Mouse (Mus musculus): ENCODE measurements around the gene Rabgef1. TPM values are rescaled to one million over a fixed set of nuclear protein-coding genes. Genes with fewer than 3 reads are reported as not detected.

Gene Rabgef1
- polyA plus RNA-seq, 1 experiment from 2014 or later = 34.5 TPM

DNA sequence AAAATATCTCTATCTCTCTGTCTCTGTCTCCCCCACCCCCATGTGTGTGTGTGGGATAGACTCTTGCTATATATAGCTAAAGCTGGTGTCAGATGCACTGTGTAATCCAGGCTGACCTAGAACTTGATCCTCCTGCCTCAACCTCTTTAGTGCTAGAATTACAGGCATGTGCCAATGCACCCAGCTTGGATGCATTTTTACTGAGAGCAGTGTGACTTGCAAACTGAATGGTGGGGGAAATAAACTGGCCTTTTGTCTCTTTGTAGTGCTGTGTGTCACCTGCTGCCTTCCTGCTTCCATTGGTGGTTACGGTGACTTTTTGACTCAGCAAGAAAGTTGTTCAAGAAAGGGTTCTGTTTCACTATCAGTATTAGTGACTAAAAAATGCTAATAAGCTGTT is 24.7 kb downstream of the Rabgef1 start:
- Histone ChIP-seq H3K4me2 (no peak overlapping the region), H3K27me3 (replicated peaks) (no peaks in the 10 kb centered on the region), H3K4me3 (no peak overlapping the region), H3K9me3 (replicated peaks) (no peaks in the 10 kb centered on the region), H3K36me3 (peaks cover 95% of the 10 kb centered on the region), H3K9ac (no peak overlapping the region), H3K4me1 (peaks cover 15% of the 10 kb centered on the region), H3K27ac (no peak overlapping the region)
- WGBS (ENCODE audit: insufficient replicate concordance) = 80% methylated on average over 1 of the region's 1 CpGs
- ATAC-seq = no peak

DNA sequence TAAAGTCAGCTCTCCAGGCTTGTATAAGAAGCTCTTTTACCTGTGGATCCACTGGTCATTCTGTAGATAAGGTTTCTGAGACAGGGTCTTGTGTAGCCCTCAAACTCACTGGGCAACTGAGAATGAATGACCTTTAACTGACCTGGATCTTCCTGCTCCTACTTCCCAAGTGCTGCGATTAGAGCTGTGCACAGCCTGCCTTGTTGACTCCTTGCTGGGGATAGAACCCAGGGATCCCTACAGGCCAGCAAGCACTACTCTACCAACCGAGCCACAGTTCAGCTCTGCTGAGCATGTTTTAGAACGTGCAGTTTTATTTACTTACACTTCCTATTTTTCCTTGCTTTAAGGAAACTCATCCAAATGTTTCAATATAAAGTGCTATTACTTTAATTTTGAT is 25.9 kb downstream of the Rabgef1 start:
- no peak overlapping the region for H3K4me3 ChIP-seq
- no peaks in the 10 kb centered on the region for H3K9me3 ChIP-seq (replicated peaks)
- H3K27me3 ChIP-seq (replicated peaks) = no peaks in the 10 kb centered on the region
- no peak for ATAC-seq
- H3K36me3 ChIP-seq = peaks cover 94% of the 10 kb centered on the region
- no peak overlapping the region for H3K9ac ChIP-seq
- peaks cover 15% of the 10 kb centered on the region for H3K4me1 ChIP-seq
- WGBS (ENCODE audit: insufficient replicate concordance) = 83% methylated on average over 3 of the region's 3 CpGs
- no peak overlapping the region for H3K4me2 ChIP-seq
- H3K27ac ChIP-seq = no peak overlapping the region

DNA sequence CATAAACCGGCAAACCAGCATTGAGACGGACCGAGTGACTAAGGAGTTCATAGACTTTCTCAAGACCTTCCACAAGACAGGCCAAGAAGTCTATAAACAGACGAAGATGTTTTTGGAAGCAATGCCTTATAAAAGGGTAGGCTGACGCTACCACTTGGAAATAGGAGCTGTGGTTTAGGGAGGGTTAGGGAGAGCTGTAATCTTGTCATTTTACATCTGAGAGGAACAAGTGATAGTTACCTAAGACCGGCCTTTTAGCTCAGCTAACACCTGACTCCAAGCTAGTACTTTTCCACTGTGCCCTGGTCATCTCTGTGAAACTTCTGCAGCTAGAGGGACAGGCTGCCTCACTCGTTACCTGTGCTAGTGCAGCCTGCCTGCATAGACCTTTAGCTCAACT is 26.4 kb downstream of the Rabgef1 start:
- no peak for ATAC-seq
- H3K36me3 ChIP-seq = peaks cover 94% of the 10 kb centered on the region
- no peaks in the 10 kb centered on the region for H3K27me3 ChIP-seq (replicated peaks)
- H3K4me1 ChIP-seq = peaks cover 15% of the 10 kb centered on the region
- no peak overlapping the region for H3K4me3 ChIP-seq
- H3K27ac ChIP-seq = no peak overlapping the region
- no peak overlapping the region for H3K9ac ChIP-seq
- 87% methylated on average over 7 of the region's 7 CpGs for WGBS (ENCODE audit: insufficient replicate concordance)
- H3K9me3 ChIP-seq (replicated peaks) = no peaks in the 10 kb centered on the region
- H3K4me2 ChIP-seq = no peak overlapping the region

DNA sequence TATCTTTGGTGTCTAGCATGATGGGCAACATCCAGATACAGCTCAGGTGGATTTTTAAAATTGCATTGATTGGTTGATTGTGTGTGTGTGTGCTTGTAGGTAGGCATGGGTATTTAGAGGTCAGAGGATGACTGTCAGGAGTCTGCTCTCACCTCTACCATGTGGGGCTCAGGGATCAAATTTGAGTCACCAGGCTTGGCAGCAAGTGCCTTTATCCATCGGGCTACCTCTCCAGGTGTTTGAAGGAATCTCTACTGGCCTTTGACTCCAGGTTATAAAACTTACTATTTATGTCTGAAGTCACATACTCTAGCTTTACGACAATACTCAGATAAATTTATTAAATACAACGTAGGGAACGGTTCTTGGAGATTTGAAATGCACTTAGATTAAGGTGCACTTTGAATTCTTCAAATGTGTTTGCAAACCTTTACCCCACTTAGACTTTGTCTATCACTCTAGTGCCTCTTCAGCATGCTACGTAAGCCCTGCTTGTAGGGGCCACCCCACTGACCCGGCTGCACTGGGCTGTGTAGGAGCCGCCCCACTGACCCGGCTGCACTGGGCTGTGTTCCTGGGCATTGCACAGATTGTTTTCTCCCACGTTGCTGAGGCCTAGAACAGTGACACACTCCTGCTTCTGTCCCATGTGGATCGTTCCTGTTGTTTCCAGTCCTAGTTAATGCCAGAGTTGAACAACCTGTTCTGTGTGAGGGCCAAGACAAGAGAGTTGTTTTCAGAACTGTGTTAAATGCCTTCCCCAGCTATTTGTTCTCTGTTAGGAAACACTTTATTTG is 28.8 kb downstream of the Rabgef1 start:
- ATAC-seq = no peak
- H3K4me2 ChIP-seq = no peak overlapping the region
- H3K27ac ChIP-seq = no peak overlapping the region
- H3K4me3 ChIP-seq = no peak overlapping the region
- 88% methylated on average over 10 of the region's 10 CpGs for WGBS (ENCODE audit: insufficient replicate concordance)
- peaks cover 91% of the 10 kb centered on the region for H3K36me3 ChIP-seq
- no peaks in the 10 kb centered on the region for H3K9me3 ChIP-seq (replicated peaks)
- no peaks in the 10 kb centered on the region for H3K27me3 ChIP-seq (replicated peaks)
- H3K9ac ChIP-seq = no peak overlapping the region
- peaks cover 15% of the 10 kb centered on the region for H3K4me1 ChIP-seq

DNA sequence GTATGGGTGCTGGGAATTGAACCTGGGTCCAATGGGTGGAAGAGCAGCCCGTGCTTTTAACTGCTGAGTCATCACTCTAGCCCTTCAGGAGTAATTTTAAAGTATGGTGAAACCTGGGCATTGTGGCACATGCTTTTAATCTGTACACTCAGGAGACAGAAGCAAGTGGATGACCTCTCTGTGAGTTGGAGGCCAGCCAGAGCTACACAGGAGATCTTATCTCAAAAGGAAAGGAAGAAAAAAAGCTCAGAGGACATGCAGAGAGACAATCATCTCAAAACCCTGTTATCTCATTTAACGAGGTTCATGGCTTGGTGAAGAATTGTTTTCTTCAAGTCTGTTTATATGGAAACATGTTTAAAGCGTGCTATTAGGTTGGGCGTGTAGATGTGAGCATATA is 32.4 kb downstream of the Rabgef1 start:
- Histone ChIP-seq H3K9ac (no peak overlapping the region), H3K36me3 (peaks cover 92% of the 10 kb centered on the region), H3K9me3 (replicated peaks) (no peaks in the 10 kb centered on the region), H3K4me3 (no peak overlapping the region), H3K4me2 (no peak overlapping the region), H3K27ac (0 out of 2 replicates have a peak overlapping the region, but pooled peaks have one; percentile 48), H3K27me3 (replicated peaks) (no peaks in the 10 kb centered on the region), H3K4me1 (peaks cover 8% of the 10 kb centered on the region; the same call in 1 of the 2 replicates)
- no peak for ATAC-seq
- WGBS (ENCODE audit: insufficient replicate concordance) = 65% methylated on average over 4 of the region's 4 CpGs

DNA sequence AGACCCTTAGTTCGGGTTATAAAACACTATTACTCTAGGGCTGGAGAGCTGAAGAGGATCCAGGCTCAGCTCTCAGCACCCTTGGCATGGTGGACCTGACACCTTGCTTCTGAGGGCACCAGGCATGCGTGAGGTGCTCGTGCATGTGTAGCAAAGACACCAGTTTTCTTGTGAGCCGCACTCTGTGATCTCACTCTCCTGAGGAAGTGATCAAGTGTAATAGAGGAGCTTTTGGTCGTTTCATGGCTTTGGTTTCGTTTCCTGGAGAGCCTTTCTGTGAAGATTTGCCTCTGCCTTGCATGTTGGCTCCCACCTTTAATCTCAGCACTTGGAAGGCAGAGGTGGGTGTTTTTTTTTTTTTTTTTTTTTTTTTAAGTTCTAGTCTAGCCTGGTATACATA is 33.0 kb downstream of the Rabgef1 start:
- Histone ChIP-seq H3K36me3 (peaks cover 92% of the 10 kb centered on the region), H3K9ac (no peak overlapping the region), H3K4me1 (peaks cover 8% of the 10 kb centered on the region; the same call in 1 of the 2 replicates), H3K9me3 (replicated peaks) (no peaks in the 10 kb centered on the region), H3K4me3 (no peak overlapping the region), H3K4me2 (no peak overlapping the region), H3K27me3 (replicated peaks) (no peaks in the 10 kb centered on the region), H3K27ac (no peak overlapping the region)
- no peak for ATAC-seq
- 76% methylated on average over 6 of the region's 6 CpGs for WGBS (ENCODE audit: insufficient replicate concordance)

DNA sequence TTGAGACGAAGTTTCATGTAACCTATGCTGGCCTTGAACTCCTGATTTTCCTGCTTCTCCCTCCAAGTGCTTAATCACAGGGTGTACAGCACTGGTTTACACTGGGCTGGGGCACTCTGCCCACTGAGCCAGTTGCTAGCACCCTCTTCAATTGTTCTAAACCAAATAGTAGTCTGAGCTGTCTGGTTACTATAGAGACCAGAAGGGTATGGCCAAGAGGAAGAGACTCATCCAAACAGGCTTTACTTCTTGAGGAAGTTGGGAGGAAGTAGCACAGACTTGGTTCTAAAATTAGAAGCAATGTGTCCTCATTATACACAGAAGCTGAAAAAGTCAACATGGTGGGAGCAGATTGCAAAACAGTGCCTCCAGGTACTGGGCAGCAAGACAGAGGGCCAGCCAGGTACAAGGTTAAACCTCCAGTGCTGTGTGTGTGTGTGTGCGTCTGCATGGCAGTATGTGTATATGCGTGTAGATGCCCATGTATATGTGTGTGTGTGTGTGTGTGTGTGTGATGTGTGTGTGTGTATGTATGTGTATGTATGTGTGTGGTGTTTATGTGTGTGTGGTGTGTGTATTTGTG is 33.9 kb downstream of the Rabgef1 start:
- 77% methylated on average over 3 of the region's 3 CpGs for WGBS (ENCODE audit: insufficient replicate concordance)
- no peak overlapping the region for H3K9ac ChIP-seq

DNA sequence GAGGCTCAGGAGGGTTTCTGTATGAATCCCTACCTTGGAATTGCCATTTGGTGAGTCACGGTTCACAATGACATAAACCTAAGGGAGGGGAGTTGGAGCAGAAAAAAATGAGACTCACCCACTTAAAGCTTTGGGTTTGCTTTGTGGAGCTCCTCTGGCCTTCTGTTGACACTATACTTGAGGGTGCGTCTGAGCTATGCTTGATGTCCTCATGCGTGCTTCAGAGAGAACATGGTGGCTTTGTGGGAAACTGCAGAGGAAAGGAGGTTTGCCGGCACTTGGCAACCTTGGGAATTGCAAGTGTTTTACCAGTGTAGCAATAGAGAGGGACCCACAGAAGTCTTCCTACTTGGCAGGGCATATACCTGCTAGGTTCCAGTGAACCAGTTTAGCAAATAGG is 35.7 kb downstream of the Rabgef1 start:
- Histone ChIP-seq H3K4me1 (peaks cover 8% of the 10 kb centered on the region; the same call in 1 of the 2 replicates), H3K36me3 (peaks cover 95% of the 10 kb centered on the region), H3K9ac (no peak overlapping the region), H3K27ac (no peak overlapping the region), H3K4me2 (no peak overlapping the region), H3K27me3 (replicated peaks) (no peaks in the 10 kb centered on the region), H3K9me3 (replicated peaks) (no peaks in the 10 kb centered on the region), H3K4me3 (no peak overlapping the region)
- 86% methylated on average over 4 of the region's 4 CpGs for WGBS (ENCODE audit: insufficient replicate concordance)
- no peak for ATAC-seq

More for the DNA sequence above, 33.9 kb downstream of the Rabgef1 start:
- H3K27ac ChIP-seq = no peak overlapping the region
- peaks cover 8% of the 10 kb centered on the region; the same call in 1 of the 2 replicates for H3K4me1 ChIP-seq
- no peaks in the 10 kb centered on the region for H3K9me3 ChIP-seq (replicated peaks)
- H3K36me3 ChIP-seq = peaks cover 92% of the 10 kb centered on the region
- no peaks in the 10 kb centered on the region for H3K27me3 ChIP-seq (replicated peaks)
- no peak overlapping the region for H3K4me2 ChIP-seq
- 0 out of 2 replicates have a peak, but pooled peaks have one; percentile 46 for ATAC-seq
- H3K4me3 ChIP-seq = no peak overlapping the region

DNA sequence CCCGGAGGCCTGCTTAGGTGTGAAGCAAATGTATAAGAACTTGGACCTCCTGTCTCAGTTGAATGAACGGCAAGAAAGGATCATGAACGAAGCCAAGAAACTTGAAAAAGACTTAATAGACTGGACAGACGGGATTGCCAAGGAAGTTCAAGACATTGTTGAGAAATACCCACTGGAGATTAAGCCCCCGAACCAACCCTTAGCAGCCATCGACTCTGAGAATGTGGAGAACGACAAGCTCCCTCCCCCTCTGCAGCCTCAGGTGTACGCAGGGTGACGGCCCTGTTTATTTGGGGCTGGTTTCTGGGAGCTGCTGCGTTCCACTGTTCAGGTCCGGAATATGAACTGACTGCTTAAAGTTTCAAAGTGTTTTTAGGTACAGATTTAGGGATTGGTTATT is 41.4 kb downstream of the Rabgef1 start:
- no peaks in the 10 kb centered on the region for H3K4me1 ChIP-seq
- 88% methylated on average over 11 of the region's 11 CpGs for WGBS (ENCODE audit: insufficient replicate concordance)
- no peaks in the 10 kb centered on the region for H3K27me3 ChIP-seq (replicated peaks)
- ATAC-seq = no peak
- H3K9me3 ChIP-seq (replicated peaks) = no peaks in the 10 kb centered on the region
- no peak overlapping the region for H3K4me2 ChIP-seq
- H3K9ac ChIP-seq = no peak overlapping the region
- H3K4me3 ChIP-seq = no peak overlapping the region
- peaks cover 71% of the 10 kb centered on the region for H3K36me3 ChIP-seq
- no peak overlapping the region for H3K27ac ChIP-seq

DNA sequence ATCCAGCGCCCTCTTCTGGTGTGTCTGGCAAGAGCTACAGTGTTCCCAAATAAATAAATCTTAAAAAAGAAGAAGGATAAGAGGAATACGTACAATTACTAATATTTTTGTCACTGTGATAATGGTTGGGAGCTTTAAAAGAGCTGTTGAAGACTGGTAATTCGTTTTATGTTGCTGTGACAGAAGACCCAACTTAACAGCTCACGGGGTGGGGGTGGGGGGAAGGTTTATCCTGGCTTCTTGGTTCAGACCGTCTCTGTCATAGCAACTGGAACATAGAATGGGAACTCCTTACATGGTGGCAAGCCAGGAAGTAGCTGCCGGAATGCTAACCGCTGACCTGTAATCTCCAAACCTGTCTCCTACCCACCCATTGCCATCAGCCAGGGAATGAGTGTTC is 45.2 kb downstream of the Rabgef1 start, which contains the start of gene Tmem248:
Gene Tmem248, plus strand, starts transcription at position 301 of the 400 bp plus-strand sequence.
- Histone ChIP-seq H3K36me3 (peaks cover 33% of the 10 kb centered on the region), H3K4me3 (no peak within 1 kb of the TSS), H3K9me3 (replicated peaks) (no peaks in the 10 kb centered on the region), H3K9ac (no peak within 1 kb of the TSS), H3K27ac (no peak within 1 kb of the TSS), H3K4me2 (no peak within 1 kb of the TSS), H3K27me3 (replicated peaks) (no peaks in the 10 kb centered on the region), H3K4me1 (peaks cover 10% of the 10 kb centered on the region)
- 75% methylated on average over 7 of the region's 7 CpGs for WGBS (ENCODE audit: insufficient replicate concordance)
- ATAC-seq = no peak

DNA sequence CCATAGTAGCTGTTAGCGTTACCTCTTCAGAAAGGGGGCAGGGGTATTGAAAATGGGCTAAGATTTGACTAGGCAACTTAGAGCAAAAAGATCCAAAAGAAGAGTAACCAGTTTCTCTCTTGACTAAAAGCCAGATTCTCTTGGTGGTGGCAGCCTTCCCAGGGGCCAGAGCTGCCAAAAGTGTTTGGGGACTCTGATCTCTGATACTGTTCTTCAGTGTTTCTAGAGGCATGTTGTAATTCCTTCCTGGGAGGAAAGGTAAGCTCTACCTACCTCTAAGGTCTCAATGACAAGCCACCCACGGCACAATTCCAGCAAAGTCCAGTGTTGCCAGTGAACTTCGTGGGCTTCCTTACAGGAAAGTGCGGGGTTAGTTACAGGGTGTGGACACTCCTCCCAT is 45.8 kb downstream of the Rabgef1 start:
- Histone ChIP-seq H3K9me3 (replicated peaks) (no peaks in the 10 kb centered on the region), H3K36me3 (peaks cover 26% of the 10 kb centered on the region), H3K4me1 (peaks cover 10% of the 10 kb centered on the region), H3K27ac (no peak overlapping the region), H3K27me3 (replicated peaks) (no peaks in the 10 kb centered on the region), H3K9ac (no peak overlapping the region), H3K4me2 (no peak overlapping the region), H3K4me3 (no peak overlapping the region)
- 86% methylated on average over 4 of the region's 4 CpGs for WGBS (ENCODE audit: insufficient replicate concordance)
- no peak for ATAC-seq

DNA sequence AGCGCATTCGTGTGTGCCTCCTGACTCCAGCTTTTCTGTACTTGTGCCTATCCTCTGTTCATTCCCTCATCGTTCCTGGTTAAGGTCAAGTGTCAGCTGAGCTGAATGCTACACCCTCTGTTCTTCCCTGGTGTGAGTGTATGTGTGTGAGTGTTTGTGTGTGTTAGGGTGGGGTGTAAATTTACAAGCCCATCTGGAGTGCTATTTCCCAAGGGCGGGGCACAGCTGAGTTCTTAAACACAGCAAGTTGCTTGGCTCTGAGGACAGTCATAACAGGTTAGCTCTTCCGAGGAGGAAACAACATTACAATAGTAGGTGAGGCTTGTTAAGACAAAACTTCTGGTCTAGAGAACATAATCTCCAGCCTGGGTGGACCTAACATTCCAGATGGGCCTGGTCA is 46.7 kb downstream of the Rabgef1 start:
- no peak overlapping the region for H3K4me2 ChIP-seq
- no peaks in the 10 kb centered on the region for H3K9me3 ChIP-seq (replicated peaks)
- H3K9ac ChIP-seq = no peak overlapping the region
- H3K4me1 ChIP-seq = peaks cover 17% of the 10 kb centered on the region
- no peak overlapping the region for H3K27ac ChIP-seq
- H3K4me3 ChIP-seq = no peak overlapping the region
- H3K36me3 ChIP-seq = peaks cover 17% of the 10 kb centered on the region
- WGBS (ENCODE audit: insufficient replicate concordance) = 83% methylated on average over 5 of the region's 5 CpGs
- H3K27me3 ChIP-seq (replicated peaks) = no peaks in the 10 kb centered on the region
- no peak for ATAC-seq

All from liver, embryonic 12.5 days (tissue).